Mouse (Mus musculus): Measurements from ENCODE around the gene Vav2. TPM values are rescaled to one million over a fixed set of nuclear protein-coding genes. Genes with fewer than 3 reads are reported as not detected.

The Vav2 gene
- total RNA-seq, 2 experiments from 2014 or later, result 11.2 to 11.5 TPM

DNA sequence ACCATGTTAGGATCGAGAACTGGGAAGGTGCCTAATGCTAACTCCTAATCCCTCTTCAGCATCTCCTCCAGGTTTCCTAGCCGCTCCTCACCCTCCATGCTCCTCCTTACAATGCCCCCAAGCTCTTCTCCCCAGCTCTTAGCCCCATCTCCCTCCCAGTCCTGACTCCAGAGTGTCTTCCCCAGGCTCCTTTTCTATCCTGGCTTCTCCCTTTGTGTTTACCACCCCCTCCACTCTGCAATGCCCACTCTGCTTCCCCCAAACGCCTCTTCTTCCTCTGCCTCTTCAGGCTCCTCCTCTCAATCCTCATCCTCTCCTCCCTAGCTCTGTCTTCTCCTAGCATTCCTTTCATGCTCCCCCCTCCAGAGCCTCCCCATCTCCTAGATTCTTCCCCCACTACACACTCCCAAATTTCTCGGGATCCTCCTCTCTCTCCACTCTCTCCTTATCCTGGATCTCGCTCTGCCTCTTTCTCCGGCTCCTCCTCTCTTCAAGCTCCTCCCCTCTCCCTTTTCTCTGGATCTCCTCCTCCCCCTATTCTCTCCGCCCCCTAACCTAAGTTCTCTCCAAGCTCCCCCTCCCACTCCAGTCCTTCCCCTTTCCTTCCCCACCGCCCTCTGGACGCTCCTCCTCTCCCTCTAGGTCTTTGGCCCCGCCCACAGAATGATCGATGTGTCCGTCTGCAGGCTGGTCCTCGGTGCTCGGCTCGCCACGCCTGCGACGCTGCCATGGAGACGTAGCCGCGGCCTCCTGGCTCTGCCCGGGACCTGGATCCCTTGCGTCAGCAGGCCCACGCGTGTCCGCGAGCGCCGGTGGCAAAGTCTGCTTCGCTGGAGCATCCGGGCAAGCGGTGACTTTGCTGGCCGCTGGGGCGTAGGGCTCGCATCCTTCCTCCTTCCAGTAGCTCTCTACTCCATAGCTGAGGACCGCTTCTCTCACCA, 15.2 kb upstream of the Vav2 start, which contains the start of gene Brd3os:
Gene Brd3os (plus strand): TSS at position 558 of the 941 bp plus-strand sequence.
- peak; percentile 94 for DNase-seq

DNA sequence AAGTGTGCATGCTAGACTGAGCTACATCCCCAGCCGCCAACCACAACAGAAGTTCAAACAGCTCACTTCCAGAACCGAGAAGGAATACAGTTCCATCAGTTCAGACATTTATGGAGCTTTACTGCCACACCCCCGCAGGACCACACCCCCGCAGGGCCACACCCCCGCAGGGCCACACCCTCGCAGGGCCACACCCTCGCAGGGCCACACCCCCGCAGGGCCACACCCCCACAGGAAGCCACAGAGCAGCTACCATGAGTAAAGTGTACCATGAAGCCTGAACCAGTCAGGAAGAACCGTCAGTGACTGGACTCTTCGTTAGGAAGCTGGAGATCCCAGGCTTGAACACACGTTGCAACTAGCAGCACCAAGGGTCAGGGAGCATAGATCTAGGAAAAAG, 11.4 kb upstream of the Vav2 start:
- no peak for DNase-seq

DNA sequence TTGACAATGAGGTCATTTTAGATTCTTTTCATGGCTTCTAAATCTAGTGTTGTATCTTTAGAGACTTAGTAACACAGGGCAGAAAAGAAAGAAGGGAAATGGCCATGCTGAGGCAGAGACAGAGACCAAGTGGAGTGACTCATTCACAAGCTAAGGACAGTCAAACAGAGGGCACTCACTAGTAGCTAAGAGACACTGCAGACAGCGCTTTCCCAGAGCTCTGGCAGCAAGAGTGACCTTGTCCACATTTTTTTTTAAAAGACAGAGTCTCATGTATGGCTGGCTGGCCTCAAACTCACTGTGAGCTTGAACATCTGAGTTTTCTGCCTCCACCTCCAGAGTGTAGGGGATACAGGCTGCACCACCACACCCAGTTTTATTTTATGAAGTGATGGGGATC, 11.0 kb upstream of the Vav2 start:
- no peak for DNase-seq

GRCm38 (mm10) chr2:27432599-27432998, 5.8 kb upstream of the Vav2 start:
- DNase-seq, result no peak

DNA sequence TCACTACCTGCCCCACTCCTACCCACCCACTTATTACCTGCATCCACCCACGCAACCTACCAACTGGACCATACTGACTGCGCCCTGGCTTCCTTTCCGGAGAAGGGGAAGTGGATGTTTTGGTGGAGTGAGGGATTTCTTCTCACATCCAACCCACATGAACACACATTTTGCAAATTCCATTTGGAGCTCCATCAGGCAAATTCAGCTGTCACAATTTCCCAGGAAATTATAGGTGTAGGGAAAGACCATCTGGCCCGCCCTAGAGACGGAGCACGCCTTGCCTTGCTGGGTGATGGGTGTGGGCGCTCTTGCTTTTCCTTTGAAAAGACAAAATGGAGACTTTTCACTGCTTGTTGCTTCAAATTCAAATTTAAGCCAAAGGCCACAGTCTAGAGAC, 3.8 kb upstream of the Vav2 start:
- DNase-seq, result peak; percentile 50 to 52

- peak; percentile 79 to 83 for DNase-seq
Measured at GRCm38 (mm10) chr2:27428071-27428470, 1.2 kb upstream of the Vav2 start.

DNA sequence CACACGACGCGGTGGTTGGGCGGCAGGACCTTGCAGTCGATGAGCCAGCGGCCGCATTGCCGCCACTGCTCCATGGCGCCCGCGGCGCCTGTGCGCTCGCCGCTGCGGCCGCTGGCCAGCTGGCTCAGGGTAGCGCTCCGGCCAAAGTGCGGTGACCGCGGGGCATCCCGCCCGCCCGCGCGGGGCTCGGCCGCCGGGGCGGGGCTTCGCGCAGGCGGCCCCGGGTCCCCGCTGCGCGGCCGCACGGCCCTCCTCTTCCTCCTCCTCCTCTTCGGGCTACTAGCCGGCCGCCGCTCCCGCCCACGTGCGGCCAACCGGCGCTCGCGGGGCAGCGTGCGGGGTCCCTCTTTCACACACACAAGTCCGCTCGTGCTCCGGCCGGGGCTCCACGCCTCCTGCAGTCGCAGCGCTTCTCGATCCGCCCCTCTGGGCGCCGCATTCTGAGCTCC, 403 bp downstream of the Vav2 start:
- peak in 1 of 2 experiments; percentile 37 for DNase-seq

DNA sequence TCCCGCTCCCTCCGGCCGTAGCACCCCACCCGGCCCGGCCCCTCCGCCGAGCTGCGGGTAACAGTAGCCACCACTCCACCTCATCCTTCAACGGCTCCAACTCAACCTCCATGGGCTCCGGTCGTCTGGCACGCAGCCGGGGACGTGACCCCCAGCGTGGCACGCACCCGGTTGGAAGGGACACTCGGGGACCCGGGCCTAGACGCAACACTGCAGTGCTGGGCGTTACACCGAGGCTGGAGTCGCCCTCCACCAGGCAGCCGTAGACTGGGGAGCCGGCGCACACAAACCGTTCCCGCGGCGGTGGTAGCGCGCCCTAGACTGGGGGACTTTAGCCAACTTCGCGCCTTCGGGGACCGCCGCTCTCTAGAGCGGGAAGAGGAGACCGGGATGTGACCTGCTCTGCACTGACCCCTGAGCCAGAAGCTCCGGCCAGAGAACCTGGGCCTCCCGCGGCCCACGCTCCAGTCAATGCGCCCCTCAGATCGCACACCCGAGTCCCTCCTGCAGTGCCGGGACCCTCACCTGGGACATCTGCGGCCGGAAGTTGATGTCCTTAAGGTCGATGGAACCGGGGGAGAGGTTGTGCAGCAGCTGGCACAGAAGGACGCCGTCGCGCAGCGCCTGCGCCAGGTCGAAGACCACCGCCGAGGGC, 955 bp downstream of the Vav2 start:
- no peak for DNase-seq

GRCm38 (mm10) chr2:27425161-27425611, 1.6 kb downstream of the Vav2 start:
- no peak for DNase-seq

DNA sequence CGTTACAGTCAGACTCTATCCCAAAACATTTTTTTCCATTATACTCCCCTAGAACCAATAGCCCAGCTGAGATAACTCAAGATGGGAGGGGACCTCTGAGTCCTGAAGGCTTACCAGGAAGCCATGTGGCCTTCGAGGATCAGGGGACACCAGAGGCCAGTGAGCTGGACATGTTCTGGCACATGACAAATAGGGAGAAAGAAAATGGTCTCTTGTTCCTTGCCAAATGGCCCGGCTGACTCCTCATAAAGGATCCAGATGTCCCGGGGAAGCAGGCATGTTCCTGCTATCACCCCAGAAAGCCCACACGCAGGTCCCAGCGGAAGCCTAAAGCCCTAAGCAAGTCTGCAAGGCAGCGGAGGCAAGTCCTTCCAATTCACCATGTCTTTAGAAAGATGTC, 3.2 kb downstream of the Vav2 start:
- DNase-seq, result no peak

DNA sequence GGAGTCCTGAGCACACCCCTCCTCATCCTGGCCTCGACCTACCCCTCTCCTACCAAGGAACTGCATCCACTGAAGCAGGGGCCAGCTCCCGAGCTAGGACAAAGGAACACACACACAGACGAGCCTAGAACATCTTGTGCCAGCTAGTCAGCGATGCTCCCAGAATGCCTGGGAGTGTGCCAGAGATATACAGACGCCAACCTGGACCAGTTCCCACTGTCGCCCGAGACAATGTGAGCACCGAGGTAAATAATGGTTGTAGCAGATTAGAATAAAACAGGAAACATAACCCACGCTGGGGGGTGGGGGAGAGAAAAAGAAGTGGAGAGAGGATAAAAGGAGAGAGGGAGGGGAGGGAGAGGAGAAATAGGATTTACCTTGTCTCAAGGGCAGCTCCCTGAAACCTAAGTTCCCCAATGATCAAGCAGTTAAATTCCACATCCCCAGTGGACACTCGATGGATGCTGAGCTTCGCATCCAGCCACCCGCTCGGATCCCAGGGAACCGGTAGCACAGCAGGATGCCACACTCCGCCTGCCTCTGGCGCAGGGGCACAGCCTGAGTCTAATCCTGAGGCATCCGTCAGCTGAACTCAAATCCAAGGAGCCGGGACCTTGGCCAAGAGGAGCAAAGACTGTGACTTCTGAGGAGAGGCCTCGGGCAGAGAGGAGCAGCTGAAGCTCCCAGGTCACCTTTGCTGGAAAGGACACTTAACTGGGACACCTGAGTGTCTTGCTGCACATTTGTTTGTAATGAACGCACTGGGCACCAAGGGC, 5.4 kb downstream of the Vav2 start:
- peak; percentile 64 to 72 for DNase-seq

- no peak for DNase-seq
Measured at GRCm38 (mm10) chr2:27418577-27419070, 8.2 kb downstream of the Vav2 start.

- DNase-seq, result no peak
Measured at GRCm38 (mm10) chr2:27417648-27418153, 9.1 kb downstream of the Vav2 start.

- no peak for DNase-seq
Measured at GRCm38 (mm10) chr2:27416425-27416824, 10.4 kb downstream of the Vav2 start.

DNA sequence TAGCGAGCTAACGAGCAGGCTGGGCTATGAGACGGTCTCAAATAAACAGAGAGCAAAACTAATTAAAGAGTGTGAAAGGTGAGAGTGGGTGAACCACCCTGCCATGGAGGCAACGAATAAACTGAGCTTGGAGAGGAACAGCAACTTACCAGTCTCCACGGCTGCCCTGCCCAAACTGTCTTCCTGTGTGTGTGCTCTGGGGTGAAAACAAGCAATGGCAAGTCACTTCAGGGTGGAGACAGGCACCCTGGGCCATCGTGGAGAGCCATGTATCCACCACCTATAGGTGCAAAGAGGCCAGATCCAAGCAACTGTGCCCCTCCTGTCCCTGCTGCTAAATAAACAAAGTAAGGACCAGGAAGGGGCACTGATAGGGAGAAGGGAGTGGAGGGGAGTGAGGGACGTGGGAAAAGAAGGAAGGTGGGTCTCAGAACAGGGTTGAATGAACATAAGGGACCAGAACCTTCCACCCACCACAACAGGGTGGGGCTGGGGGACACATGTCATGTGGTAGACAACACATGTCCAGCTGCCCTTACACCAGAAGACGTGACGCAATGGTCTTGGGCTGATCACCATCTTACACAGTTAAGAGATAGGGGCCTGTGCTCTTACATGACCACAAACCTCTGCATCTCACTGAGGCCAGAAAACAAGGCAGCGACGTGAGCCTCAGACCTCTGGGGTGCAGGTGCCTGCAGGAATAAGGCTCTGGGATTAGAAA, 11.6 kb downstream of the Vav2 start:
- DNase-seq, result no peak

DNA sequence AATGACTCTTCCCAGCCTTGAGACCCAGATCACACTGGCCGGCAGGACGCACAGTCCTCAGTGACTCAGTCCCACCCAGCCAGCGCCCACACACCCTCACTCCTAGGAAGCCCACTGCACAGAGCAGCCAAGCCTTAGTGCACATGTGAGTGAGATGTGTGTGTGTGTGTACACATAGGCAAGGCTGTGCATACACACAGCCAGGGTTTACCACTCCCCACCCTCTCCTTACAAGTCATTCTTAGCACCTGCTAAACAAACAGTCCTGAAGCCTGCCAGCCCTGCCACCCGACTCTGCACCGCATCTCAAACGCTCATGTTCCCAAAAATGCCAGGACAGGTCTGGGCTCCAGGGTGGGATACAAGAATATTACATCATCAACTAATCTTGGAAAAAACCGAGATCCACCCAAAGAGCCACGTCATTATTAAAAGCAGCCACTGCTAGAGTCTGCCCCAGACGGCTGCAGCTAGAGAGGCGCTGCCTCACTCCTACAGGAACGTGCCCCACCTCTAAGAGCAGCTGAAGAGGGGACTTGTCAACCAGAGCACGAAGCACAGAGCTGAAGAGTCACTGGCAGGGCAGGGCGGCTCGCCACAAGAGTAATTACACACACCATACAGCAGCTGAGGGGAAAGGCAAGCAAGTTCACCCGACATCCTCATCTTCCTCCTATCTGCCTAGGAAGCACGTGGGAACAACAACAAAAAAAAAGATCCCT, 12.7 kb downstream of the Vav2 start:
- DNase-seq, result no peak

DNA sequence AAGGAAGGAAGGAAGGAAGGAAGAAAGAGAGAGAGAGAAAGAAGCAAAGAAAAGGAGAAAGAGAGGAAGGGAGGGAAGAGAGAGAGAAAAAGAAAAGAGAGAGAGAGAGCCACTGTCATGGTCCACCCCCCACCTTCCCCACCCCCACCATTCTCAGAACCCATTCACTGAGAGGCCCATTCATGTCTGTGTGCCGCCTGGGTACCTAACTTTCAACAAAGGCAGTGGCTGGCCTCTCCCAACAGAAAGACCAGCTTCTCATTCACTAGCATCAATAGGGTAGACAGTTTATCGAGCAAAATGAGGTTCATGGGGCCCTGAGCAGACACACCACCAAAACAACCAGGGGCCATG, 13.3 kb downstream of the Vav2 start:
- DNase-seq, result no peak

GRCm38 (mm10) chr2:27412245-27412800, 14.5 kb downstream of the Vav2 start:
- DNase-seq, result no peak

DNA sequence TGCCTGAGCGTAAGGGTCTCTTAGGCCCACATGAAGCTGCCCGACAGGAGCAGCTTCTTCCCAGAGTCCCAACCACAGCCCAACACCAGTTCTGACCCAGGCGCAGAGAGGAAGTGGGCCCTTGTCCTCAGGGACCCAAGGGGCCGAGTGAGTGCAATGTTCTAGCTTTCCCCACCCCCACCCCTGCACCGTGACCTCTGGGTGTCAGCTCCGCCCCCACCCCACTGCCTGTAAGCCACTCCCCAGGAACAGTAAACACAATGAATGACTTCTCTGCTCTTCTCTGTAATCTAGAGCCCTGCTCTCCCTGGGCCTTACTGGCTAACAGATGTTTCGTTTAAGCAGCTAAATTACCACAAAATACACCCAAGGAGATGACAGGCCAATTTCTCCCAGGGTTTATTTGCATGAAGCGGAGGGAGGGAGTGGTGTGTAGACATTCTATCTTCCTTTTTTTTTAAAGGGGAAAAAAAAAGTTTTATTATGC, 15.1 kb downstream of the Vav2 start:
- no peak for DNase-seq

GRCm38 (mm10) chr2:27410518-27411140, 16.2 kb downstream of the Vav2 start:
- no peak for DNase-seq
